Mouse (Mus musculus): ENCODE data around the gene Rad51b. TPM values are rescaled to one million over a fixed set of nuclear protein-coding genes. Genes with fewer than 3 reads are reported as not detected.

Rad51b gene
- total and polyA plus RNA-seq, 3 experiments, result 0.47 to 0.50 (median 0.49) TPM

DNA sequence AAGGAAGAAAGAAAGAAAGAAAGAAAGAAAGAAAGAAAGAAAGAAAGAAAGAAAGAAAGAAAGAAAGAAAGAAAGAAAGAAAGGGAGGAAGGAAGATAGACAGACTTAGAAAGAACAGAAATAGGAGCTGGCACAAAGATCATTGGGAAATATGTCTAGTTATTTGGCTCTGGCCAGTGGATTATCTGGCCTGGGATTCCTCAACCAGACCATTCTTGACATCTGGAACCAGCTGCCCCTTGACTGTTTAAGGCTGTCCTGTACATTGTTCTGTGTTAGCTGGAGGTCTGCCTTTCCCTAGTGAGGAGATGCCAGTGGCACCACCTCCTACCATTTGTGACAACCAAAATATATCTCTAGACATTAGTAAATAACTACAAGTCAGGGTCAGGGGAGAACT is 441.6 kb downstream of the Rad51b start:
- intact Hi-C loops (cut with DNase I), result no loop called here
- TF ChIP-seq CTCF (IDR thresholded peaks at IDR 0.05) (no peak), POLR2A (IDR thresholded peaks at IDR 0.05; ENCODE audit: insufficient read depth, low read depth, low read length) (no peak), EP300 (IDR thresholded peaks at IDR 0.05; ENCODE audit: insufficient read depth, low read depth, low read length) (no peak)
- Histone ChIP-seq H3K36me3 (ENCODE audit: control insufficient read depth, insufficient read depth, low read length) (no peaks in the 10 kb centered on the region), H3K27ac (no peak overlapping the region), H3K27me3 (ENCODE audit: control insufficient read depth, insufficient read depth, low read length) (no peaks in the 10 kb centered on the region), H3K4me1 (ENCODE audit: control insufficient read depth, insufficient read depth, low read length) (peaks cover 1% of the 10 kb centered on the region; the same call in 1 of the 2 replicates), H3K9ac (ENCODE audit: low read depth, low read length) (no peak overlapping the region), H3K4me3 (no peak overlapping the region), H3K79me2 (replicated peaks; ENCODE audit: control insufficient read depth, insufficient read depth, low read length) (no peaks in the 10 kb centered on the region)
- no peak for DNase-seq

DNA sequence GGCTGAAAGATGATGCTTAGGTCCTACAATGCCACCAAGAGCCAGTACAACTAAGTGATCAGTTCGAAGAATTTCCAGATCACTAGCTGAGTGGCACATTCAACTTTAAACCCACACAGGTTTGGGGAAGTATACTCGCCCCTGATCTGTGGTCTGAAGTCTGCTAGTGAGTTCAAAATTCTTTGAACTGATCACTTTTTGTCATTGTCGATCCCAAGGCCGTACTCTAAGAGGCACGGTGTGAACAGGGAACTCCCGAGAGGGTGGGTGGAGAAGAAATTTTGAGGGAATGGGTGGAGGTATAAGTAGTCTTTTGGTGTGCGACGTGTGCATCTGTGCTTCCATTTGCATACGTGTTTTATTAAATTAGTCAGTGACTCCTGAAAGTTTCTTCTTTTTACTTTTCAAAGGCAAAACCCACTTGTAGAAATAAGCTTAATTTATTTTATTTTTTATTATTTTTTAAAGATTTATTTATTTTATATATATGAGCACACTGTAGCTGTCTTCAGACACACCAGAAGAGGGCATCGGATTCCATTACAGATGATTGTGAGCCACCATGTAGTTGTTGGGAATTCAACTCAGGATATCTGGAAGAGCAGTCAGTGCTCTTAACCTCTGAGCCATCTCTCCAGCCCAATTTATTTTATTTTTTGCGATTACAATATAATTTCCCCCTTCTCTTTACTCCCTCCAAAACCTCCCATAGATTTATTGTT is 443.0 kb downstream of the Rad51b start:
- Histone ChIP-seq H3K36me3 (ENCODE audit: control insufficient read depth, insufficient read depth, low read length) (no peaks in the 10 kb centered on the region), H3K27ac (no peak overlapping the region), H3K4me3 (no peak overlapping the region), H3K9ac (ENCODE audit: low read depth, low read length) (no peak overlapping the region), H3K4me1 (ENCODE audit: control insufficient read depth, insufficient read depth, low read length) (peaks cover 1% of the 10 kb centered on the region; the same call in 1 of the 2 replicates), H3K79me2 (replicated peaks; ENCODE audit: control insufficient read depth, insufficient read depth, low read length) (no peaks in the 10 kb centered on the region), H3K27me3 (ENCODE audit: control insufficient read depth, insufficient read depth, low read length) (no peaks in the 10 kb centered on the region)
- no peak for DNase-seq
- intact Hi-C loops (cut with DNase I), result loop anchor here (5.0 kb wide), 2 partner anchors 367 to 392 kb away; no protein-coding TSS in a partner anchor
- 91% methylated on average over 11 of the region's 11 CpGs for WGBS
- TF ChIP-seq CTCF (IDR thresholded peaks at IDR 0.05) (peak; percentile 61), EP300 (IDR thresholded peaks at IDR 0.05; ENCODE audit: insufficient read depth, low read depth, low read length) (no peak)

DNA sequence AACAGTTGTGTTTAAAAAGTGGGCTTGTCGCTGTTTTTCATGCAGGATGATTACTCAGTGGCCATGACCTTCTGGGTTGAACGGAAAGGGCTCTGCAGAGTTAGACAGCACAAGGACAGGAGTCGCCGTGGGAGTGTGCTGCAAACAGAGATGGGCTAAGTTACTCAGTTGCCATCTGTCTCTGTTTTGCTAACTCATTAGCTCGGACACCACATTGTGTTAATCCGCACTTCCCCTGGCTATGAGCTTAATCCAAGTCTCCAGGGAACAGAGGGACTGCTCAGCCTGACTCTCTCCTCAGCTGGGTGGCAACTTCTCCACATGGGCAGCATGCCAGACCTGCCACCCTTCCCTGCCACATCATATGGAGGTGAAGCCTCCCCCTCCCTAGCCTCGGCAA is 445.1 kb downstream of the Rad51b start:
- WGBS, result 52% methylated on average over 7 of the region's 7 CpGs
- H3K4me3 ChIP-seq, result no peak overlapping the region
- DNase-seq, result no peak
- TF ChIP-seq POLR2A (IDR thresholded peaks at IDR 0.05; ENCODE audit: insufficient read depth, low read depth, low read length), result no peak
- no peak for TF ChIP-seq CTCF (IDR thresholded peaks at IDR 0.05)
- no peak for TF ChIP-seq EP300 (IDR thresholded peaks at IDR 0.05; ENCODE audit: insufficient read depth, low read depth, low read length)
- H3K79me2 ChIP-seq (replicated peaks; ENCODE audit: control insufficient read depth, insufficient read depth, low read length), result no peaks in the 10 kb centered on the region
- intact Hi-C loops (cut with DNase I), result loop anchor here (5.0 kb wide), 2 partner anchors 365 to 390 kb away; no protein-coding TSS in a partner anchor
- no peak overlapping the region for H3K9ac ChIP-seq (ENCODE audit: low read depth, low read length)
- no peaks in the 10 kb centered on the region for H3K36me3 ChIP-seq (ENCODE audit: control insufficient read depth, insufficient read depth, low read length)
- H3K4me1 ChIP-seq (ENCODE audit: control insufficient read depth, insufficient read depth, low read length), result no peaks in the 10 kb centered on the region; the same call in 1 of the 2 replicates
- no peaks in the 10 kb centered on the region for H3K27me3 ChIP-seq (ENCODE audit: control insufficient read depth, insufficient read depth, low read length)
- H3K27ac ChIP-seq, result no peak overlapping the region

GRCm38 (mm10) chr12:79744131-79744530 is 447.0 kb downstream of the Rad51b start:
- DNase-seq, result no peak
- Histone ChIP-seq H3K4me3 (no peak overlapping the region), H3K4me1 (ENCODE audit: control insufficient read depth, insufficient read depth, low read length) (peaks cover 4% of the 10 kb centered on the region), H3K27ac (no peak overlapping the region), H3K36me3 (ENCODE audit: control insufficient read depth, insufficient read depth, low read length) (peaks cover 3% of the 10 kb centered on the region; the same call in 1 of the 2 replicates), H3K79me2 (replicated peaks; ENCODE audit: control insufficient read depth, insufficient read depth, low read length) (no peaks in the 10 kb centered on the region), H3K27me3 (ENCODE audit: control insufficient read depth, insufficient read depth, low read length) (no peaks in the 10 kb centered on the region), H3K9ac (ENCODE audit: low read depth, low read length) (no peak overlapping the region)
- TF ChIP-seq CTCF (IDR thresholded peaks at IDR 0.05) (no peak), EP300 (IDR thresholded peaks at IDR 0.05; ENCODE audit: insufficient read depth, low read depth, low read length) (no peak), POLR2A (IDR thresholded peaks at IDR 0.05; ENCODE audit: insufficient read depth, low read depth, low read length) (no peak)
- 66% methylated on average over 6 of the region's 6 CpGs for WGBS
- intact Hi-C loops (cut with DNase I), result loop anchor here (5.0 kb wide), 2 partner anchors 363 to 388 kb away; no protein-coding TSS in a partner anchor

- TF ChIP-seq POLR2A (IDR thresholded peaks at IDR 0.05; ENCODE audit: insufficient read depth, low read depth, low read length), result no peak
- TF ChIP-seq CTCF (IDR thresholded peaks at IDR 0.05), result no peak
- TF ChIP-seq EP300 (IDR thresholded peaks at IDR 0.05; ENCODE audit: insufficient read depth, low read depth, low read length), result no peak
- no peak overlapping the region for H3K9ac ChIP-seq (ENCODE audit: low read depth, low read length)
- peaks cover 12% of the 10 kb centered on the region for H3K4me1 ChIP-seq (ENCODE audit: control insufficient read depth, insufficient read depth, low read length)
- DNase-seq, result no peak
- no peaks in the 10 kb centered on the region for H3K27me3 ChIP-seq (ENCODE audit: control insufficient read depth, insufficient read depth, low read length)
- intact Hi-C loops (cut with DNase I), result no loop called here
- no peaks in the 10 kb centered on the region for H3K79me2 ChIP-seq (replicated peaks; ENCODE audit: control insufficient read depth, insufficient read depth, low read length)
- H3K4me3 ChIP-seq, result no peak overlapping the region
- peaks cover 3% of the 10 kb centered on the region; the same call in 1 of the 2 replicates for H3K36me3 ChIP-seq (ENCODE audit: control insufficient read depth, insufficient read depth, low read length)
- H3K27ac ChIP-seq, result no peak overlapping the region
- 82% methylated on average over 5 of the region's 5 CpGs for WGBS
Measured at GRCm38 (mm10) chr12:79745225-79745624, 448.1 kb downstream of the Rad51b start.

DNA sequence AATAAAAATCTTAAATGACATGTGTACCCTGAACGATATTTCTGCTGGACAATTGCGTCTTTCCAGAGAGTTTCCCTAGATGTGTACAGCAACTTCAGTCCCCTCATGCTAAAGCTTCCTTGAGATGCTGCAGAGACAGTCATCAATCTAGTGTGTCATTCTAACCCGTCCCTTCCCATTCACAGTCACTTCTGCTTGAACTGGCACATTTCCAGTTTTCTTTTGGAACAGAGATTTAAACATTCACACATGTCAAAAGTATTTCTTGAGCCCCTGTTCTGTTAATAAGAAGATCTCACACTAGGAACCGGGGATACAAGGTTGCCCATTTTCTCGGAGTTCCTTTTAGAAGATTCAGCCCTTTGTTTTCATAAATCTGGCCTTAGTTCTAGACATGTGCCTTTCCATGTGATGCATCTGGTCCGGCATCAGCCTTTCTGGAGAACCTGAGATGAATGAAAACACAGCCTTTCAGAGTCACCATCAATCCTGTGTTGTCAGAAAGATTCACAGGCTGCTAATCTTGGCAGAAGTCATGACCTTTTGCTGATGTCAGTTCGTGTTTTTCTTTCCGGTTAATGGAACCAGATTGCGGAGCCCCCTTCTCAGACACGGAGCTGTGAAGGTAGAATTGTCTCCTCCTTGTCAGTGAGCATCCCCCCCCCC is 448.9 kb downstream of the Rad51b start:
- H3K9ac ChIP-seq (ENCODE audit: low read depth, low read length), result no peak overlapping the region
- 61% methylated on average over 10 of the region's 10 CpGs for WGBS
- H3K4me3 ChIP-seq, result no peak overlapping the region
- peaks cover 14% of the 10 kb centered on the region for H3K4me1 ChIP-seq (ENCODE audit: control insufficient read depth, insufficient read depth, low read length)
- H3K79me2 ChIP-seq (replicated peaks; ENCODE audit: control insufficient read depth, insufficient read depth, low read length), result no peaks in the 10 kb centered on the region
- H3K27me3 ChIP-seq (ENCODE audit: control insufficient read depth, insufficient read depth, low read length), result no peaks in the 10 kb centered on the region
- H3K36me3 ChIP-seq (ENCODE audit: control insufficient read depth, insufficient read depth, low read length), result peaks cover 3% of the 10 kb centered on the region; the same call in 1 of the 2 replicates
- no peak for DNase-seq
- intact Hi-C loops (cut with DNase I), result no loop called here
- TF ChIP-seq EP300 (IDR thresholded peaks at IDR 0.05; ENCODE audit: insufficient read depth, low read depth, low read length), result no peak
- TF ChIP-seq POLR2A (IDR thresholded peaks at IDR 0.05; ENCODE audit: insufficient read depth, low read depth, low read length), result no peak
- TF ChIP-seq CTCF (IDR thresholded peaks at IDR 0.05), result no peak
- H3K27ac ChIP-seq, result no peak overlapping the region

All from heart, adult 2 months (tissue).